Mouse (Mus musculus): ENCODE measurements at regions not wholly inside any gene's neighbourhood (a gene's known extent, or its start where the extent isn't known, plus 50 kb on each side); places are given as distances from the start of the nearest gene placed in this dataset.
A peak's percentile ranks its signal among the peaks of the same experiment; 100 is the strongest.

- DNase-seq, result peak; percentile 5 to 19
These were observed 57.4 kb upstream of the Tex13c2 start for GRCm38 (mm10) chrX:42431851-42432635.

Measured in lung, postnatal 4 days (tissue).